Comparison of ENCODE assay signal across 17 mouse cellular contexts in genomic region chr17:62802748-62803147, GRCm38 (mm10).
A peak's percentile ranks its signal among the peaks of the same experiment; 100 is the strongest.
DNase-seq lines count a peak whose midpoint lies in the region; ATAC-seq and TF ChIP-seq lines count a peak whose summit lies in the region.
"Had no signal": no experiment of that assay in that cellular context is flagged by ENCODE, and none has a peak within 500 bp of the region (broad histone marks: within the 10 kb centered on the region; RNA-seq: fewer than 3 reads in every experiment).

No protein-coding gene starts in this region.

- no peak overlapping the region for H3K27ac ChIP-seq in kidney, postnatal 0 days
- H3K27ac ChIP-seq: embryonic facial prominence, embryonic 15.5 days; hindbrain, embryonic 13.5 days; limb, embryonic 15.5 days; neural tube, embryonic 13.5 days had no signal

- ATAC-seq in CD4-positive, CD25-positive, alpha-beta regulatory T cell, adult 4 months = no peak
- no peak for ATAC-seq in kidney, postnatal 0 days (replicated peaks; ENCODE audit: low FRiP score, low read depth)
- no peak for ATAC-seq in megakaryocyte-erythroid progenitor cell, adult 5-6 weeks (replicated peaks; ENCODE audit: low FRiP score, low TSS enrichment, poor library complexity, severe bottlenecking)
- ATAC-seq: forebrain, postnatal 0 days had no signal

- H3K9me3 ChIP-seq in kidney, postnatal 0 days (replicated peaks; ENCODE audit: low read length) = no peaks in the 10 kb centered on the region
- H3K9me3 ChIP-seq: embryonic facial prominence, embryonic 15.5 days; heart, embryonic 12.5 days; hindbrain, embryonic 13.5 days; limb, embryonic 15.5 days; neural tube, embryonic 13.5 days had no signal

- H3K4me3 ChIP-seq in kidney, postnatal 0 days (replicated peaks; ENCODE audit: low read depth, low read length) = no peak overlapping the region
- H3K4me3 ChIP-seq in lung, adult 2 months (replicated peaks; ENCODE audit: extremely low read depth, low read depth, low read length) = no peak overlapping the region
- H3K4me3 ChIP-seq: embryonic facial prominence, embryonic 15.5 days; heart, embryonic 12.5 days; hindbrain, embryonic 13.5 days; limb, embryonic 15.5 days; neural tube, embryonic 13.5 days had no signal

- no peak overlapping the region for H3K9ac ChIP-seq in kidney, postnatal 0 days (ENCODE audit: low read depth, low read length)
- H3K9ac ChIP-seq: embryonic facial prominence, embryonic 15.5 days; forebrain, postnatal 0 days; heart, embryonic 12.5 days; hindbrain, embryonic 13.5 days; limb, embryonic 15.5 days; neural tube, embryonic 13.5 days had no signal

- H3K36me3 ChIP-seq in kidney, postnatal 0 days (ENCODE audit: insufficient read depth, low read length) = no peaks in the 10 kb centered on the region
- H3K36me3 ChIP-seq: embryonic facial prominence, embryonic 15.5 days; heart, embryonic 12.5 days; hindbrain, embryonic 13.5 days; limb, embryonic 15.5 days; neural tube, embryonic 13.5 days had no signal

- H3K4me1 ChIP-seq in kidney, postnatal 0 days (replicated peaks; ENCODE audit: insufficient read depth, low read length) = no peaks in the 10 kb centered on the region
- H3K4me1 ChIP-seq in lung, adult 2 months (ENCODE audit: control insufficient read depth, insufficient read depth, low read length) = no peaks in the 10 kb centered on the region
- H3K4me1 ChIP-seq: heart, embryonic 12.5 days had no signal

- peak; percentile 37 for DNase-seq in CD4-positive, CD25-positive, alpha-beta regulatory T cell, adult 2 months (ENCODE audit: low read depth, low spot score)
- no peak for DNase-seq in kidney, postnatal 0 days (ENCODE audit: low spot score)
- no peak for DNase-seq in kidney, postnatal 4 days
- peak; percentile 10 for DNase-seq in lung, postnatal 36 days
- no peak for DNase-seq in lung, adult 2 months
- no peak for DNase-seq in embryo, embryonic 10 days (ENCODE audit: low spot score)
- DNase-seq: cerebellum, postnatal 10 days; forebrain, postnatal 0 days; midbrain, embryonic 14.5 days; thymus, postnatal 36 days had no signal

- 0 out of 2 replicates have a peak, but pooled peaks have one; percentile 8 for TF ChIP-seq CTCF in kidney, postnatal 0 days (IDR thresholded peaks at IDR 0.05; ENCODE audit: low read depth)
- TF ChIP-seq CTCF in lung, adult 2 months (IDR thresholded peaks at IDR 0.05; ENCODE audit: insufficient read depth, low read length) = no peak

- H3K4me2 ChIP-seq in kidney, postnatal 0 days (ENCODE audit: low read length) = no peak overlapping the region
- H3K4me2 ChIP-seq: embryonic facial prominence, embryonic 15.5 days; heart, embryonic 12.5 days; hindbrain, embryonic 13.5 days; limb, embryonic 15.5 days; neural tube, embryonic 13.5 days had no signal

- no peak for TF ChIP-seq POLR2A in lung, adult 2 months (IDR thresholded peaks at IDR 0.05; ENCODE audit: borderline replicate concordance, extremely low read depth, low read depth, low read length)

- no peaks in the 10 kb centered on the region for H3K27me3 ChIP-seq in kidney, postnatal 0 days (ENCODE audit: insufficient read depth, low read length)
- H3K27me3 ChIP-seq: embryonic facial prominence, embryonic 15.5 days; heart, embryonic 12.5 days; hindbrain, embryonic 13.5 days; limb, embryonic 15.5 days; neural tube, embryonic 13.5 days had no signal

- 64% methylated on average over 6 of the region's 6 CpGs for WGBS in kidney, postnatal 0 days
- 65% methylated on average over 6 of the region's 6 CpGs for WGBS in lung, adult 2 months

Comparison
In these comparisons a context has a peak if more than half of its experiments do, and no peak if none do; other contexts are left out.
1. DNase-seq: peak in CD4-positive, CD25-positive, alpha-beta regulatory T cell, adult 2 months (single experiment) and lung, postnatal 36 days (single experiment); none in kidney, postnatal 0 days (single experiment), kidney, postnatal 4 days (0 of 2), lung, adult 2 months (single experiment) and embryo, embryonic 10 days (single experiment).